Mouse (Mus musculus) hindbrain, embryonic 16.5 days (tissue): Measurements from ENCODE around the gene Cdiptos. TPM values are rescaled to one million over a fixed set of nuclear protein-coding genes. Genes with fewer than 3 reads are reported as not detected.
A peak's percentile ranks its signal among the peaks of the same experiment; 100 is the strongest.

Experiments
- ATAC-seq: fragments of 200-750 bp; cut with Nextera tagmentation; 2 replicates; pipeline ENCODE4 v1.8.0; 2017; ENCODE audit warnings: moderate TSS enrichment, moderate library complexity
- H3K27ac ChIP-seq: fragments of 300-500 bp; sonication (generic); 2 replicates; pipeline ENCODE4 v1.5.1; 2014; ENCODE audit warnings: low read depth, mild to moderate bottlenecking, control low read depth, low read length, moderate library complexity
- H3K27me3 ChIP-seq: fragments of 300-500 bp; sonication (generic); replicated peaks from 2 replicates; pipeline ENCODE4 v1.6.1; 2014; ENCODE audit warnings: low read length; ENCODE audit not compliant: control insufficient read depth, insufficient read depth
- H3K36me3 ChIP-seq: fragments of 300-500 bp; sonication (generic); 2 replicates; pipeline ENCODE4 v1.6.1; 2014; ENCODE audit warnings: mild to moderate bottlenecking, low read length, moderate library complexity, mixed read lengths; ENCODE audit not compliant: control insufficient read depth, insufficient read depth
- H3K4me1 ChIP-seq: fragments of 300-500 bp; sonication (generic); 2 replicates; pipeline ENCODE4 v1.6.1; 2014; ENCODE audit warnings: low read depth, low read length; ENCODE audit not compliant: control insufficient read depth, insufficient read depth
- H3K4me2 ChIP-seq: fragments of 300-500 bp; sonication (generic); 2 replicates; pipeline ENCODE4 v1.6.1; 2014; ENCODE audit warnings: mild to moderate bottlenecking, low read length, control low read depth, moderate library complexity
- H3K4me3 ChIP-seq: fragments of 300-500 bp; sonication (generic); 2 replicates; pipeline ENCODE4 v1.5.1; 2014; ENCODE audit warnings: mild to moderate bottlenecking, low read length, control low read depth, moderate library complexity
- H3K9ac ChIP-seq: fragments of 300-500 bp; sonication (generic); 2 replicates; pipeline ENCODE4 v1.6.1; 2014; ENCODE audit warnings: low read depth, mild to moderate bottlenecking, control low read depth, low read length, moderate library complexity
- H3K9me3 ChIP-seq: fragments of 300-500 bp; sonication (generic); 2 replicates; pipeline ENCODE4 v1.6.1; 2014; ENCODE audit warnings: mild to moderate bottlenecking, low read length, moderate library complexity; ENCODE audit not compliant: control insufficient read depth
- WGBS: fragments of 180-500 bp; shearing (Covaris S2); extraction: QIAGEN DNeasy Blood & Tissue Kit; methylation state at CpG from one replicate; pipeline ENCODE4 v1.1.7; 2014; 5-methylcytosine and 5-hydroxymethylcytosine counted together
- polyA plus RNA-seq: library from polyadenylated mRNA; unstranded; fragments of >200 nt; fragmentation: Nextera tagmentation; extraction: Ambion mirVana; gene quantifications from 2 replicates; pipeline ENCODE4 v1.2.1, GENCODE M21; 2015

Cdiptos gene
- polyA plus RNA-seq, 1 experiment from 2014 or later = 1.2 TPM

DNA sequence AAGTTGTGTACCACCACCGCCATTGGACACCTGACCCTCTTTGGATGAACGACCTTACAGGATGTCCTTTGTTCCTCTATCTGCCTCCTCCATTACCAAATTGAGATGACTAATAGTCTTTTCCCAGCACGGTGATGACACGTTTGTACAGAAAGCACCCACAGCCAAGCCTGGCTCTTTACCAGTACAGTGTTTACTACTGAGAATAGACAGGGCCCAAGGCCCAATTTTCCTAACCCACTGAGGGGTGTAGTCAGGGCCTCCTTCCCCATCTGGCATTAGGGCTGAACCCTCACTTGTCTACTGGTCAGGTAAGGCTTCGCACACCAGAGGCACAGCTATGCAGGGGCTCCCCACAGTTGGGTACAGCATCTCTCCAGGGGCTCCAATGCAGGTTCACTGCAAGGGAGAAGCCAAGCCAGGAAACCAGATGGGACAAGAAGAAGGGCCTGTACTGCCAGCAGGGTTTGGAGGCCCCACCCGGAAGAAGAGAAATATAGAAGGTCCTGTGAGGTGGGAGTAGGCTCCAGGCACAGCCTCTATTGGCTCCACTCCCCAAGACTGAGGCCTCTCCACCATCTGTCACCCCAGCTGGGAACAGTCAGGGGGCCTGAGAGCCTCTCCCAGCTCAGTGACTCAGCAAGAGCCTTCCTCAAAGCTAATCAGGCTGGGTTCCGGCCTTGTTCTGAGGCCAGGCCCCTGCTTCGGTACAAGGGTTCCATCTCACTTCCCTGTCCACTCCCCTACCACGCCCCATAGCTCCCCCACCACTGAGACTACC lies 32.5 kb upstream of the Cdiptos start:
- peak overlapping the region; percentile 10; the same call in 1 of the 2 replicates for H3K9ac ChIP-seq
- 50% methylated on average over 9 of the region's 9 CpGs for WGBS
- no peak overlapping the region for H3K4me3 ChIP-seq
- H3K27ac ChIP-seq = peak overlapping the region; percentile 54
- peak; percentile 82 for ATAC-seq
- H3K27me3 ChIP-seq = no peaks in the 10 kb centered on the region
- no peak overlapping the region for H3K4me2 ChIP-seq
- no peaks in the 10 kb centered on the region for H3K36me3 ChIP-seq
- no peaks in the 10 kb centered on the region; the same call in 1 of the 2 replicates for H3K4me1 ChIP-seq
- H3K9me3 ChIP-seq = no peaks in the 10 kb centered on the region

- H3K36me3 ChIP-seq = no peaks in the 10 kb centered on the region
- no peak for ATAC-seq
- H3K4me2 ChIP-seq = no peak overlapping the region
- H3K9me3 ChIP-seq = no peaks in the 10 kb centered on the region
- H3K4me3 ChIP-seq = no peak overlapping the region
- no peaks in the 10 kb centered on the region; the same call in 1 of the 2 replicates for H3K4me1 ChIP-seq
- 88% methylated on average over 6 of the region's 6 CpGs for WGBS
- H3K9ac ChIP-seq = no peak overlapping the region
- H3K27ac ChIP-seq = no peak overlapping the region
- no peaks in the 10 kb centered on the region for H3K27me3 ChIP-seq
These were observed 31.6 kb upstream of the Cdiptos start for GRCm38 (mm10) chr7:127007313-127008024.

GRCm38 (mm10) chr7:127004122-127004875 lies 28.4 kb upstream of the Cdiptos start:
- H3K4me2 ChIP-seq = no peak overlapping the region
- no peak for ATAC-seq
- H3K4me1 ChIP-seq = no peaks in the 10 kb centered on the region; the same call in 1 of the 2 replicates
- no peaks in the 10 kb centered on the region for H3K27me3 ChIP-seq
- no peaks in the 10 kb centered on the region for H3K36me3 ChIP-seq
- H3K4me3 ChIP-seq = no peak overlapping the region
- no peak overlapping the region for H3K27ac ChIP-seq
- WGBS = 93% methylated on average over 4 of the region's 4 CpGs
- H3K9ac ChIP-seq = no peak overlapping the region
- H3K9me3 ChIP-seq = no peaks in the 10 kb centered on the region

- H3K27ac ChIP-seq = no peak overlapping the region
- H3K4me1 ChIP-seq = no peaks in the 10 kb centered on the region; the same call in 1 of the 2 replicates
- no peak overlapping the region for H3K4me2 ChIP-seq
- ATAC-seq = no peak
- H3K9ac ChIP-seq = no peak overlapping the region
- H3K9me3 ChIP-seq = no peaks in the 10 kb centered on the region
- H3K27me3 ChIP-seq = no peaks in the 10 kb centered on the region
- H3K4me3 ChIP-seq = no peak overlapping the region
- H3K36me3 ChIP-seq = no peaks in the 10 kb centered on the region
- 86% methylated on average over 5 of the region's 5 CpGs for WGBS
These were observed 27.7 kb upstream of the Cdiptos start for GRCm38 (mm10) chr7:127003620-127004019.

- no peaks in the 10 kb centered on the region for H3K9me3 ChIP-seq
- 84% methylated on average over 10 of the region's 10 CpGs for WGBS
- H3K4me2 ChIP-seq = no peak overlapping the region
- H3K4me1 ChIP-seq = no peaks in the 10 kb centered on the region
- no peak overlapping the region for H3K9ac ChIP-seq
- no peaks in the 10 kb centered on the region for H3K27me3 ChIP-seq
- H3K36me3 ChIP-seq = no peaks in the 10 kb centered on the region
- H3K4me3 ChIP-seq = no peak overlapping the region
- H3K27ac ChIP-seq = no peak overlapping the region
- ATAC-seq = no peak
These were observed 23.7 kb upstream of the Cdiptos start for GRCm38 (mm10) chr7:126999568-126999967.

GRCm38 (mm10) chr7:126996449-126996848 lies 20.6 kb upstream of the Cdiptos start:
- no peak overlapping the region for H3K9ac ChIP-seq
- no peaks in the 10 kb centered on the region for H3K36me3 ChIP-seq
- H3K27me3 ChIP-seq = no peaks in the 10 kb centered on the region
- no peaks in the 10 kb centered on the region for H3K4me1 ChIP-seq
- H3K4me3 ChIP-seq = no peak overlapping the region
- WGBS = 85% methylated on average over 4 of the region's 4 CpGs
- ATAC-seq = no peak
- no peak overlapping the region for H3K27ac ChIP-seq
- no peaks in the 10 kb centered on the region for H3K9me3 ChIP-seq
- H3K4me2 ChIP-seq = no peak overlapping the region

DNA sequence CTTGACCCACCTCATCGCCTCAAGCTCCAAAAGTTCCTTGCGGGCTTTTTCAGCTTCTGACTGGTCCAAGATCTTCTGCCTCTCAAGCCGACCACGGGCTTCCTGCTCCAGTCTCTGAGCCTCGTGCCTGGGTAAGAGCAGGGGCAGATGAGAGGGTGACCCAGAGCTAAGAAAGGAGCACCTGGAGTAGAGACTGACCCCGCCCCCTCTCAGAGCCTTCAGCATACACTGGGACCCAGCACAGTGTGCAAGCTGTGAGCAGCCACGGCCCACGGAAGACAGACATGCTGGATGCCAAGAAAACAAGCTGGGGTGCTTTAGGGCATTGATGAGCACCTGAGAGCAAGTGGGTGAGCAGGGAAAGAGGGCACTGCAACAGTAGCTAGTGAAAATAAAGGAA lies 12.9 kb upstream of the Cdiptos start:
- no peak for ATAC-seq
- H3K27me3 ChIP-seq = no peaks in the 10 kb centered on the region
- no peak overlapping the region for H3K9ac ChIP-seq
- no peaks in the 10 kb centered on the region for H3K9me3 ChIP-seq
- H3K36me3 ChIP-seq = no peaks in the 10 kb centered on the region
- H3K4me2 ChIP-seq = no peak overlapping the region
- 78% methylated on average over 8 of the region's 8 CpGs for WGBS
- H3K4me3 ChIP-seq = no peak overlapping the region
- no peak overlapping the region for H3K27ac ChIP-seq
- H3K4me1 ChIP-seq = no peaks in the 10 kb centered on the region

DNA sequence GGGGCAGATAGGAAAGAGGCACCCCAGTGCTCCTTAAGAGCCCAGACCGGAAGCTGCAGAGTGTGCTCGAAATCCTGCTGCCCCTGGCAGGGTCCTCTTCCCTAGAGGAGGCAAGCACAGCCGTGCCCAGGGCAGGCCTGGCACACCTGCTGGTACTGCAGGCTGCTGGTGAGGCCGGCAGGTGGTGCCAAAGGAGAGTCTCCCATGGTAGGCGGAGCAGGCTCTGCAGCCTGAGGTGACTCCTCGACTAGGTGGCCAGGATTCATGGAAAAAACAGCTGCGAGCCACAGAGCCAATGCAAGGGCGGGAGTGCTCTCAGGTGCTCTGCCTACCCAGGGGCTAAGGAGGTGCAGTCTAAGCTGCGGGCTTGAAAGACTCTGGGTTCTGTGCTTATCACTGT lies 10.4 kb upstream of the Cdiptos start:
- H3K27ac ChIP-seq = no peak overlapping the region
- H3K27me3 ChIP-seq = no peaks in the 10 kb centered on the region
- H3K9ac ChIP-seq = no peak overlapping the region
- H3K4me1 ChIP-seq = no peaks in the 10 kb centered on the region
- no peak overlapping the region for H3K4me3 ChIP-seq
- no peak for ATAC-seq
- H3K4me2 ChIP-seq = no peak overlapping the region
- H3K9me3 ChIP-seq = no peaks in the 10 kb centered on the region
- H3K36me3 ChIP-seq = no peaks in the 10 kb centered on the region
- WGBS = 41% methylated on average over 9 of the region's 9 CpGs
